Mouse (Mus musculus): ENCODE results near the gene Cpne1.

- no peak for TF ChIP-seq POLR2A (IDR thresholded peaks at IDR 0.05; ENCODE audit: extremely low read depth, insufficient read depth, low read length)
- no peak for TF ChIP-seq CTCF (IDR thresholded peaks at IDR 0.05; ENCODE audit: low read depth, low read length)
These were observed 31.1 kb upstream of the Cpne1 start for GRCm38 (mm10) chr2:156142820-156143219.
